In genomic region chr8:86712594-86712993, GRCm38 (mm10) we compare ENCODE assay signal across 18 mouse cellular contexts. TPM values are rescaled to one million over a fixed set of nuclear protein-coding genes. Genes with fewer than 3 reads are reported as not detected.
DNase-seq lines count a peak whose midpoint lies in the region; ATAC-seq and TF ChIP-seq lines count a peak whose summit lies in the region.
"Had no signal": no experiment of that assay in that cellular context is flagged by ENCODE, and none has a peak within 500 bp of the region (broad histone marks: within the 10 kb centered on the region; RNA-seq: fewer than 3 reads in every experiment).

No protein-coding gene starts in this region.

- no peak overlapping the region for H3K4me3 ChIP-seq in hindbrain, embryonic 12.5 days
- no peak overlapping the region for H3K4me3 ChIP-seq in hindbrain, embryonic 11.5 days (ENCODE audit: low read depth, low read length)
- no peak overlapping the region for H3K4me3 ChIP-seq in stomach, embryonic 15.5 days (replicated peaks)
- H3K4me3 ChIP-seq in stomach, postnatal 0 days (ENCODE audit: low read depth, low read length), result no peak overlapping the region
- no peak overlapping the region for H3K4me3 ChIP-seq in liver, embryonic 12.5 days
- no peak overlapping the region for H3K4me3 ChIP-seq in myocyte
- H3K4me3 ChIP-seq: embryonic facial prominence, embryonic 13.5 days; gastrocnemius, adult 2 months had no signal

- H3K9me3 ChIP-seq in hindbrain, embryonic 12.5 days (replicated peaks), result no peaks in the 10 kb centered on the region
- no peaks in the 10 kb centered on the region for H3K9me3 ChIP-seq in hindbrain, embryonic 11.5 days (ENCODE audit: control insufficient read depth, low read length)
- no peaks in the 10 kb centered on the region for H3K9me3 ChIP-seq in stomach, embryonic 15.5 days
- H3K9me3 ChIP-seq in stomach, postnatal 0 days (ENCODE audit: control insufficient read depth, low read length), result no peaks in the 10 kb centered on the region
- no peaks in the 10 kb centered on the region for H3K9me3 ChIP-seq in liver, embryonic 12.5 days (replicated peaks)
- H3K9me3 ChIP-seq: embryonic facial prominence, embryonic 13.5 days had no signal

- H3K27ac ChIP-seq in hindbrain, embryonic 12.5 days, result peak overlapping the region; percentile 66; the same call in 1 of the 2 replicates
- H3K27ac ChIP-seq in hindbrain, embryonic 11.5 days (ENCODE audit: low read depth, low read length), result no peak overlapping the region
- H3K27ac ChIP-seq in stomach, embryonic 15.5 days, result no peak overlapping the region
- no peak overlapping the region for H3K27ac ChIP-seq in stomach, postnatal 0 days (replicated peaks)
- H3K27ac ChIP-seq in liver, embryonic 12.5 days, result peak overlapping the region; percentile 43
- H3K27ac ChIP-seq: embryonic facial prominence, embryonic 13.5 days; gastrocnemius, adult 2 months had no signal

- over 99% methylated on average over 3 of the region's 3 CpGs for WGBS in hindbrain, embryonic 12.5 days
- 96% methylated on average over 3 of the region's 3 CpGs for WGBS in hindbrain, embryonic 11.5 days
- 86% methylated on average over 3 of the region's 3 CpGs for WGBS in stomach, embryonic 15.5 days
- WGBS in stomach, postnatal 0 days, result 82% methylated on average over 3 of the region's 3 CpGs
- WGBS in liver, embryonic 12.5 days (ENCODE audit: insufficient replicate concordance), result 58% methylated on average over 3 of the region's 3 CpGs

- TF ChIP-seq EP300 in stomach, postnatal 0 days (optimal IDR thresholded peaks at IDR 0.05), result no peak

- no peak overlapping the region for H3K4me2 ChIP-seq in hindbrain, embryonic 12.5 days (replicated peaks)
- no peak overlapping the region for H3K4me2 ChIP-seq in hindbrain, embryonic 11.5 days (replicated peaks; ENCODE audit: low read depth, low read length)
- H3K4me2 ChIP-seq in stomach, embryonic 15.5 days, result no peak overlapping the region
- H3K4me2 ChIP-seq in stomach, postnatal 0 days (replicated peaks; ENCODE audit: low read depth), result no peak overlapping the region
- no peak overlapping the region for H3K4me2 ChIP-seq in liver, embryonic 12.5 days
- H3K4me2 ChIP-seq in myocyte (ENCODE audit: low read depth), result no peak overlapping the region
- H3K4me2 ChIP-seq: embryonic facial prominence, embryonic 13.5 days; lung, embryonic 14.5 days had no signal

- TF ChIP-seq CTCF in stomach, postnatal 0 days (IDR thresholded peaks at IDR 0.05; ENCODE audit: low read depth), result no peak

- intact Hi-C loops in gastrocnemius, postnatal 36 days (cut with DNase I), result no loop called here

- no peak overlapping the region for H3K9ac ChIP-seq in hindbrain, embryonic 12.5 days
- no peak overlapping the region for H3K9ac ChIP-seq in hindbrain, embryonic 11.5 days (ENCODE audit: low read depth, low read length)
- H3K9ac ChIP-seq in stomach, embryonic 15.5 days, result no peak overlapping the region
- no peak overlapping the region for H3K9ac ChIP-seq in stomach, postnatal 0 days (ENCODE audit: low read length)
- H3K9ac ChIP-seq in liver, embryonic 12.5 days, result no peak overlapping the region
- H3K9ac ChIP-seq: embryonic facial prominence, embryonic 13.5 days; lung, embryonic 14.5 days had no signal

- peaks cover 25% of the 10 kb centered on the region for H3K36me3 ChIP-seq in hindbrain, embryonic 12.5 days
- no peaks in the 10 kb centered on the region for H3K36me3 ChIP-seq in hindbrain, embryonic 11.5 days (ENCODE audit: control insufficient read depth, insufficient read depth, low read length)
- peaks cover 10% of the 10 kb centered on the region for H3K36me3 ChIP-seq in stomach, embryonic 15.5 days
- H3K36me3 ChIP-seq in stomach, postnatal 0 days (ENCODE audit: control insufficient read depth, insufficient read depth, low read length), result peaks cover 5% of the 10 kb centered on the region; the same call in 1 of the 2 replicates
- H3K36me3 ChIP-seq in liver, embryonic 12.5 days, result peaks cover 61% of the 10 kb centered on the region
- peaks cover 17% of the 10 kb centered on the region for H3K36me3 ChIP-seq in myocyte (ENCODE audit: control insufficient read depth, insufficient read depth)

- H3K27me3 ChIP-seq in hindbrain, embryonic 12.5 days, result no peaks in the 10 kb centered on the region
- no peaks in the 10 kb centered on the region for H3K27me3 ChIP-seq in hindbrain, embryonic 11.5 days (ENCODE audit: control insufficient read depth, insufficient read depth, low read length)
- H3K27me3 ChIP-seq in stomach, embryonic 15.5 days (replicated peaks), result no peaks in the 10 kb centered on the region
- no peaks in the 10 kb centered on the region for H3K27me3 ChIP-seq in stomach, postnatal 0 days (ENCODE audit: control insufficient read depth, insufficient read depth, low read length)
- H3K27me3 ChIP-seq in liver, embryonic 12.5 days (replicated peaks), result no peaks in the 10 kb centered on the region
- H3K27me3 ChIP-seq in myocyte (ENCODE audit: control insufficient read depth, insufficient read depth, insufficient read length), result no peaks in the 10 kb centered on the region
- H3K27me3 ChIP-seq: embryonic facial prominence, embryonic 13.5 days had no signal

- no peaks in the 10 kb centered on the region for H3K79me2 ChIP-seq in myocyte (ENCODE audit: control insufficient read depth, insufficient read depth)

- no peak for ATAC-seq in hindbrain, embryonic 12.5 days (ENCODE audit: low FRiP score)
- ATAC-seq in hindbrain, embryonic 11.5 days (ENCODE audit: low FRiP score), result no peak
- ATAC-seq in stomach, embryonic 15.5 days (ENCODE audit: insufficient read depth, low FRiP score, low read depth), result 0 out of 2 replicates have a peak, but pooled peaks have one; percentile 31
- no peak for ATAC-seq in stomach, postnatal 0 days (ENCODE audit: low FRiP score, low TSS enrichment)
- peak; percentile 75 for ATAC-seq in liver, embryonic 12.5 days
- ATAC-seq: inflammation-experienced regulatory T-cells, adult 6 months; midbrain, embryonic 16.5 days had no signal

- peaks cover 17% of the 10 kb centered on the region for H3K4me1 ChIP-seq in hindbrain, embryonic 12.5 days
- H3K4me1 ChIP-seq in hindbrain, embryonic 11.5 days (replicated peaks; ENCODE audit: control insufficient read depth, insufficient read depth, low read length), result no peaks in the 10 kb centered on the region
- H3K4me1 ChIP-seq in stomach, embryonic 15.5 days, result no peaks in the 10 kb centered on the region
- H3K4me1 ChIP-seq in stomach, postnatal 0 days (replicated peaks; ENCODE audit: control insufficient read depth, insufficient read depth), result no peaks in the 10 kb centered on the region
- H3K4me1 ChIP-seq in liver, embryonic 12.5 days, result peaks cover 36% of the 10 kb centered on the region

- no peak overlapping the region for H3ac ChIP-seq in myocyte (ENCODE audit: control insufficient read depth, insufficient read length)

- no peak for TF ChIP-seq POLR2A in myocyte (IDR thresholded peaks at IDR 0.05; ENCODE audit: insufficient read length, low read depth)

- DNase-seq in hindbrain, embryonic 11.5 days (ENCODE audit: low spot score), result no peak
- DNase-seq in stomach, postnatal 0 days (ENCODE audit: low spot score), result no peak
- no peak for DNase-seq in gastrocnemius, postnatal 36 days
- DNase-seq in kidney, postnatal 4 days, result no peak
- DNase-seq: cerebellum, adult 9-10 months; gastrocnemius, adult 2 months; kidney, adult 9 months; kidney, postnatal 36 days; lung, embryonic 14.5 days; lung, postnatal 4 days; right cerebral cortex, postnatal 25 days had no signal

TF ChIP-seq in myocyte, 11 proteins besides CTCF, POLR2A, EP300 and RAD21:
- TF ChIP-seq POLR2AphosphoS2 (IDR thresholded peaks at IDR 0.05; ENCODE audit: insufficient read length, low read depth) (peak; percentile 15), TCF3 (IDR thresholded peaks at IDR 0.05; ENCODE audit: insufficient read length, low read depth) (no peak)

RNA-seq across cellular contexts. Expression of gene Gm10638, which starts 32.9 kb away (rescaled TPM):
- polyA plus RNA-seq in hindbrain, embryonic 12.5 days (2016; fragmentation: Nextera tagmentation; extraction: Ambion mirVana), result 10.6 TPM in 2 replicates
- polyA plus RNA-seq in hindbrain, embryonic 11.5 days (2014; fragmentation: Nextera tagmentation; extraction: Ambion mirVana), result 5.9 and 6.3 TPM in 2 replicates
- polyA plus RNA-seq in stomach, embryonic 15.5 days (2015; fragmentation: Nextera tagmentation; extraction: Ambion mirVana), result 3.6 and 3.7 TPM in 2 replicates
- 6.9 and 8.5 TPM in 2 replicates for polyA plus RNA-seq in stomach, postnatal 0 days (2015; fragmentation: Nextera tagmentation; extraction: Ambion mirVana)
- 1.8 and 2.8 TPM in 2 replicates for polyA plus RNA-seq in liver, embryonic 12.5 days (2016; fragmentation: Nextera tagmentation; extraction: Ambion mirVana)
- polyA plus RNA-seq in myocyte (2012; fragmentation: generic; extraction: Trizol), result 1.2 TPM
- 1 to 10 TPM; 3.9 to 7.0 TPM for total RNA-seq in gastrocnemius, postnatal 36 days (2021)

RNA-seq across cellular contexts. Expression of gene Siah1a, which starts 33.1 kb away (rescaled TPM):
- polyA plus RNA-seq in hindbrain, embryonic 12.5 days (2016; fragmentation: Nextera tagmentation; extraction: Ambion mirVana), result 87.8 and 92.0 TPM in 2 replicates
- 78.8 and 82.9 TPM in 2 replicates for polyA plus RNA-seq in hindbrain, embryonic 11.5 days (2014; fragmentation: Nextera tagmentation; extraction: Ambion mirVana)
- 38.3 and 40.7 TPM in 2 replicates for polyA plus RNA-seq in stomach, embryonic 15.5 days (2015; fragmentation: Nextera tagmentation; extraction: Ambion mirVana)
- 36.3 and 41.0 TPM in 2 replicates for polyA plus RNA-seq in stomach, postnatal 0 days (2015; fragmentation: Nextera tagmentation; extraction: Ambion mirVana)
- 20.3 and 21.3 TPM in 2 replicates for polyA plus RNA-seq in liver, embryonic 12.5 days (2016; fragmentation: Nextera tagmentation; extraction: Ambion mirVana)
- 12.0 TPM for polyA plus RNA-seq in myocyte (2012; fragmentation: generic; extraction: Trizol)
- 10 to 100 TPM in 1 of 2 experiments, 1 to 10 TPM in 1; 9.6 to 10.8 TPM for total RNA-seq in gastrocnemius, postnatal 36 days (2021)

Comparison
In these comparisons a context has a peak if more than half of its experiments do, and no peak if none do; other contexts are left out.
1. ATAC-seq: peak in stomach, embryonic 15.5 days (single experiment) and liver, embryonic 12.5 days (single experiment); none in hindbrain, embryonic 12.5 days (single experiment), hindbrain, embryonic 11.5 days (single experiment) and stomach, postnatal 0 days (single experiment).
2. H3K27ac ChIP-seq: peak in hindbrain, embryonic 12.5 days (single experiment) and liver, embryonic 12.5 days (single experiment); none in hindbrain, embryonic 11.5 days (single experiment), stomach, embryonic 15.5 days (single experiment) and stomach, postnatal 0 days (single experiment).